Mouse (Mus musculus) ovary, postnatal 36 days (tissue): ENCODE measurements around the gene Srsf4.

Experiments
- DNase-seq: peaks from one replicate; pipeline ENCODE4 v3.0.0; 2022; ENCODE audit warnings: low spot score, mixed read lengths

Srsf4 gene

DNA sequence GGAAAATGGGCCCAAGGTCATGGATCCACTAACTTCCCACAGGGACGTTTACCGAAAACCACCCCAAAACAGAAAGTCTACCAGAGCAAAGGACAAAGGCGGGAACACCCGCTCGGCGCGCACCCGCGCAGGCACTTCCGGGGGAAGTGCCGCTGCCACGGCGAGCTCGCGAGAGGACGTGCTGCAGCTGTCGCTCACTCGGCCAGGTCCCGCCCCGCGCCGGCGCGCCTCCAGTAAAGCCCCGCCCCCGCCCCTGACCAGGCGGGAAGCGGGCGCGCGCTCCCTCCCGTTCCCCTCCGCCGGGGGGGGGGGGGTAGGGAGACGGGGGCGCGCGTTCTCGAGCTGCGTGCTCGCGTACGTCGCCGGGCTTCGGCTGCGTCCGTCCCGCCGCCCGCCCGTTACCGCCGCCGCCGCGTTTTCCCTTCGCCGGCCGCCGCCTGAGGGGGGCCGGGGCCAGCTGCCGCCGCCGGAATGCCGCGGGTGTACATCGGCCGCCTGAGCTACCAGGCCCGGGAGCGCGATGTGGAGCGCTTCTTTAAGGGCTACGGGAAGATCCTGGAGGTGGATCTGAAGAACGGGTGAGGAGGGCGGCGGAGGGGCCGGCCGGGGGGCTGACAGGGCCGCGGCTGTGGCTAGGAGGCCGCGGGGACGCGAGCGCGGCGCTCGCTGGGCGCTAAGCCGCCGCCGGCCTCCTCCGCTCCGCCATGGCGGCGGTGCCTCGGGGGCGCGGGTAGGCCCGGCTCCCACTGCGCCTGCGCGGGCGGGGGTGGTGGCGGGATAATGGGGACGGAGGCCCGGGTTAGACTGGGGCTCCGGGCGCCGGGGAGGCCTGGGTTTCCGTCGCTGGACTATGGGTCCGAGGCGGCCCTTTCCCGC lies at the start of gene Srsf4:
Gene Srsf4 (plus strand): TSS at position 325 of the 876 bp plus-strand sequence.
- peak; percentile 95 for DNase-seq

DNA sequence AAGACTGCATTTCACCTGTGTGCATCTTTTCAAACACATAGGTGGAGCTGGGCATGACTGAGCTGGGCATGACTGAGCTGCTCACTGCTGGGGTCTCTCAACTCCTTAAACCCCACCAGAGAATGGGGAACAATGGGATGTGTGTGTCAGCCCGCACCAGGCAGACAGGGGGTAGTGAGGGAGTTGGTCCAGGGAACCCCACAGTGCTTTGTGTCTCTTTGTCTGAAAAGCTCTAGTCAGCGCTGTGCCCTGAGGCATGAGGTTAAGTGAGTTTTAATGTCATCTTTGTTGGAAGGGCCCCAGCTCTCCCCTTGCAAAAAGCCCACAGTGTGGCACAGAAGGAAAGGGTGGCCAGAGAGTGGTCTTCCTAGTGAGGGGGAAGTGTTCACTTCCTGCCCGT lies 48.5 kb upstream of the Srsf4 start:
- DNase-seq: no peak

DNA sequence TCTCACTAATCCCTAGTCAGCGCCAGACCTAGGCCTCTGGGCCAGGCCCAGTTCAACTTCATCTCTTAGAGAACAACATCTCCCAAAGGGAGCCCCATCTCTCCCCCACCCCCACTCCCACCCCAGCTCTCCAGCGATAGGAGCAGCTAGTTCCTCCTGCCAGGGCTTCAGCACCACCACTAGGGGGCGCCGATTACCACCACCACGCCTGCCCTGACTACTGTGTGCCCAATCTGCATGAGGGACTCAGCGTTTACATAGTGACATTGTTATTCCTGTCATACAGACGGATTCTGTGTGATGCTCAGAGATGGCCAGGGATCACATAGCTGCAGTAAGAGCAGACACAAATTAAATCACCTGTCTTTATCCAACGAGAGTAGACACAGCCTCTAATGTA lies 47.6 kb upstream of the Srsf4 start:
- DNase-seq: peak; percentile 33

DNA sequence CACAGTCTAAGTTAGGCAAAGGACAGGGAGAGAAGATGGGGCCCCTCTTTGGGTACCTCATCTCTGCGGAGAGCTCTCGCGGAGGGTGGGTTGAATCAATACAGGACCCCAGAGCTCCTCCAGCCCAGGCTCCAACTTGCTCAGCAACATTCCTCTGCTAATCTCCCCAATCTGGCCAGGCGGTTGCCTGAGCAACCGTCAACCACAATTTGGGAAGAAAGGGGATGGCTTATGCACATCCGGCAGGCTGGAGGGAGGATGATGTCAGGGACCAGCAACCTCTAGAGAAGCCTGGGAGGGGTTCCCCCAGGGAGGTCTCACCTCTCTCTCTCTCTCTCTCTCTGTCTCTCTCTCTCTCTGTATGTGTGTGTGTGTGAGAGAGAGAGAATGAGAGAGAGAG lies 46.5 kb upstream of the Srsf4 start:
- DNase-seq: no peak

- DNase-seq: no peak
Measured at GRCm38 (mm10) chr4:131829123-131829522, 44.3 kb upstream of the Srsf4 start.

GRCm38 (mm10) chr4:131831546-131832045 lies 41.8 kb upstream of the Srsf4 start:
- DNase-seq: no peak

GRCm38 (mm10) chr4:131832759-131833407 lies 40.5 kb upstream of the Srsf4 start:
- DNase-seq: no peak

DNA sequence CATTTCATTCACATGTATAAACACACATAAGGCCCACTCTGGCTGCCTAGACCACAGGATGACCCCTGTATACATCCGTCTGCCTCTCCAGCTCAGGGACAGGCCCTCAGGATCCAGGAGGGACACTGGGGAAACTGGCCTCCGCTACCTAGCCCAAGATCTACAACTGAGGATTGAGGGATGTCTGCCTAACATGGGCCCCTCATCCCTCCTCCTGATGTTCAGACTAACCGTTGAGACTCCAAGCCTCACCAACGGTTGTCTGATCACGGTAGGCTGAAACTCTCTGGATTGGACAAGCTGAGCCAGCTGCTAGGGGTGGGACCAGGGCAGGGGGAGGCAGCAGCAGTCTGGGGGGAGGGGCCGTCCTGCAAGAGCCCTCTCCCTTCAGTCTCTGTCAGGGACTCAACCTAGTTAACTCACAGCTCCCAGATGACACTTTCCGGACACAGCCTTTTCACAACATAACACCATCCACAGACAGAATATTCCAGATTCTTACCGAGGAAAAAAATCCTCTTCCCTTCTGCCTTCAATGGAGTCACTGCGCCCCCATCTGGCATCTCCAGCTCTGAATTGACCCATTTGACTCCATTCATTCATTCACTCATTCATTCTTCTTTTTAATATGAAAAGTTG lies 39.3 kb upstream of the Srsf4 start:
- no peak for DNase-seq

- peak; percentile 50 for DNase-seq
Measured at GRCm38 (mm10) chr4:131836351-131836881, 37.0 kb upstream of the Srsf4 start.

DNA sequence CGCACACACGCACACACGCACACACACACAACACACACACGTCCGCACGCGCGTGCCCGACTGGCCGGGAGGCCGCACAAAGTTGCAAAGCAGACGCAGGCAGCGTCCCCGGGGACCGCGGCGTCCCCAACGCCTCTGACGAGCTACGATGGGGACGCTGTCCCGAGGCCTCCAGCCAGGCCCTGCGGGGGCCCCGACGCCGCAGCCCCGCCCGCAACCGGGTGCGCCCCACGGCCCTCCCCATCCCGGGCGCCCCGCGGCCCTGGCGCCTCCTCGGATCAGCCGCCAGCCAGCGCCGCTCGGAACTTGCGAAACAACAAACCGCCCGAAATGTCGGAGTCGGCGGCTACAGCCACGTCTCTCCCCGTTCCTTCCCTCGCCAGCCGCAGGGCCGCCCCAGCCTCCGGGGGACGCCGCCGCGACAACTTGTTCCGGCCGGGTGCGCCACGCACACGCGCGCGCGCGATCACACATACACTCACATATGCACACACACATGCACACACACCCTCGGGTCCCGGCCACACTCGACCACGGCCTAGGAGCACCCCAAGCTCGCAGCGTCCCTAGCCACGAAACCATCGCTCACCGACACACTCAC lies 36.4 kb upstream of the Srsf4 start:
- DNase-seq: peak; percentile 54

DNA sequence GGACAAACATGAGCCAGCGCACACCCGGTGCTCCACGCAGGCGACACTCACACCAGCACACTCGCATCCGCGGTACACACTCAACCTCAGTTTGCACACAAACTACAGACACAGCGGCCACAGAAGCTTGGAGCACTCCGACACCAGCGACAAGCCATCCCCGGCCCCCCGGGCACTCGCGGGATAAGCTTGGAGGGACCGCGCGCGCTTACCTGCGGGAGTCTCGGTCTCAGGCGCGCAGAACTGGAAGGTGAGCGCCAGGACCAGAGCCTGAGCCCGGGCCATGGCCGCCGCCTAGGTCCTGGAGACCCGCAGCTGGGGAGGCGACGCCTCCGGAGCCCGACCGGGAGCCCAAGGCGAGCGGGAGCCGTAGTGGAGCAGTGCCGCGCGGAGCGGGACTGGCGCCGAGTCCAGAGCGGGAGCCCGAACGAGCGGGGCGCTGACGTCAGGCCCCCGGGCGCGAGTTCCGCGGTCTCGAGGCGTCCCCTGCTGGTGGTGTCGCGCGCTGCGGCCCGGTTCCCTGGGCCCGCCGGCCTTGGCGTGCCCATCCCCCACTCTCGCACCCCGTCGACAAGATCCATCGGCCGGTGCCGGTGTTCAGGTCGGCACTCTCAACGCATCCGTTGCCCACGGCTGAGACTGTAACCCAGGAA lies 35.4 kb upstream of the Srsf4 start, which contains the start of gene Ptpru:
Gene Ptpru (minus strand): TSS at position 417 of the 653 bp plus-strand sequence.
- DNase-seq: peak; percentile 91

DNA sequence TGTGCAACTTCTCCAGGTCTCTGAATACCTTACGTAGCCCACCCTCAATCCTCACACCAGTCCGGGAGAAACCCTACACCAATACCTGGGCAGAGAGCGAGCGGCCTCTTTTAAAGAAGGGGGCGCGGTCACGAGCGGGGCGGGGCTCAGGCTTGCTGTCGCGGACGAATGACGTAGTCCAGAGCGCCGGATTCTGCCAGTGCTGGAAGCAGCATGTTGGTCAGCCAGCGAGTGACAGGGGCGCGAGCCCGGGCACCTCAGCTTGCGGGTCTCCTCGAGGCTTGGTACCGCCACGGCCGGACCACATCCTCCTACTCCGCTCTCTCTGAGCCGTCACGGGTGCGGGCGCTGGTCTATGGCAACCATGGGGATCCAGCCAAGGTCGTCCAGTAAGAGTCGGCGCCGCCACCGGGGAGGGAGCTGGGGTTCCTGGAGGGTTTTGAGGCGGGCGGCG lies 30.1 kb upstream of the Srsf4 start, which contains the start of gene Mecr:
Gene Mecr (plus strand): TSS at position 181 of the 454 bp plus-strand sequence.
- DNase-seq: peak; percentile 91

DNA sequence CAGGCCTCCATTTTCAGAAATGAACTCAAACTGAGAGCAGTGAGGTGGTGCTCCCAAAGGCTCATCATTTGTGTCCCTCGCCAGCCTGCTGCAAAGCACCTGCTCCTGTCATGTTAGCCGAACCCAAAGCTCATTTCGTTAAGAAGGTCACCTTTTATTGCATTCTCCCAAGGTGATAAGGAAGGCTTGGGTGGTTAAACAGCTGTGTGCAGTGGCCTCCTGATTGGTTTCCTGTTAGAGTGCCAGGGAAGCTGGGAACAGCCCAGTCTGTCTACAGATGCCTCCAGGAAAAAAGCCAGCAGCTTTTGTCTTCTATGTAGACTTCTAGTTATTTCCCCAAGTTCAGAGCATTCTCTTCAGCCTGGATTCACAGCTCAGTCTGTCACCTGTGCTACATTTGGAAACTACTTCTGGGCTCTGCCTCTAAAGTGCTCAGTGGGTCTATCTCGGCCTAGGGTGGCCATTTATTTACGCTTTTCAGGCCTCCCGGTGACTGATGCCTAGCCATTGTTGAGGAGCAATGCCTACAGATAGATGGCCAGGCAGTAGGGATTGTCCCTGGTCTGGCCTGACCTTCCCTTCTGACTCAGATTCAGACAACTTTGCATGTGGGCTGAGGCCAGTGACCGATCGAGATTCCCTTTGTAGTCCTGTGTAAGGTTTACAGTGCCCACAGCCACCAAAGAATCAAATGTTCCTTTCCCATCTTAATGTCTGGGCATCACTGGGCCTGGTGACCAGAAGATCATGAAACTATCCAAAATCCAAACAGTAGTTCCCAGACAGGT lies 27.2 kb upstream of the Srsf4 start:
- no peak for DNase-seq

DNA sequence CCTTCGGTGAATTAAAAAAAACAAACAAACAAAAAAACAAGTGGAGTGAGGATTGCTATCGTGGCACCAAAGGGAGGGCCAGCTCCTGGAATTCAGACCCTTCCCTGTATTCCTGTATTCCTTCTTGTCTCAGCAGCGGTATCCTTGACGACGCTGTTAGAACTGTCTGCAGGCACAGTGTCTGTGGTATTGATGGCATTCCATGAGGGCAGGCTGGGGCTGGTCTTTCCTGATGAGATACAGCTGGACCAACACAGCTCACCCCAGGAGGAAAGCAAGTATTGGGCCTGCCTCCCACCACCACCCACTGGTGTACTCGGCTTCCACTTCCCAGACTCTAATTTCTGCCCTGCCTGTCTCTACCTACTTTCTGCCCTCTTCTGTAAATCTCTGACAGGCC lies 25.3 kb upstream of the Srsf4 start:
- DNase-seq: no peak

DNA sequence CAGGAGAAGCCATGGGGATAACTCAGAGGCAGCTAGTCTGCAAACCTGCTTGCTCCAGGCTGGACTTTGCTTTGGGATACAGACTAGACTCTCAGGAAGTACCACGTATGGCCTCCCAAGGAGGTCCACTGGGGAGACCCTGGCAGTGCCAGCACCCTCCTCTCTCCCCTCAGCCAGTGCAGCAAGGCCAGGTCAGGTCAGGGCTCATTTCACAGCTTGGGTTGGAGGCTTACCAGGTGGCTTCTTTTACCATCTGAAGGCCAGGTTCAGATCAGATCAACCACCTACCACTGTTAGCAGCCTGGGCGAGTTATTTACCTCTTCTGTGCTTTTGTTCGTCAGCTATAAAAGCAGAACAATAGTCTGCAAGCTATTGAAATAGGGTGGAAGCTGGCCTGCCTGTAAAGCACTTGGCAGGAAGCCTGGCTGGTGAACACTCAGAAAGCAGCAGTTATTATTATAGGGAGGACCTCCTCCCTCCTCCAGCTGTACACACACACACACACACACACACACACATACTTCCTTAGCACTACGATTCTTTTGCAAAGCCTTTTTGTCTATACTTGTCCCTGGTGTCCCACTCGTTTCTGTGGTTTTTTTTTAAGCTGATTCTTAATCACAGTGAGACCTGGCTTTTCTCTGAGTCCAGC lies 23.3 kb upstream of the Srsf4 start:
- DNase-seq: peak; percentile 36

- no peak for DNase-seq
Measured at GRCm38 (mm10) chr4:131854950-131855349, 18.5 kb upstream of the Srsf4 start.

- DNase-seq: peak; percentile 72
Measured at GRCm38 (mm10) chr4:131860492-131861340, 12.7 kb upstream of the Srsf4 start.

DNA sequence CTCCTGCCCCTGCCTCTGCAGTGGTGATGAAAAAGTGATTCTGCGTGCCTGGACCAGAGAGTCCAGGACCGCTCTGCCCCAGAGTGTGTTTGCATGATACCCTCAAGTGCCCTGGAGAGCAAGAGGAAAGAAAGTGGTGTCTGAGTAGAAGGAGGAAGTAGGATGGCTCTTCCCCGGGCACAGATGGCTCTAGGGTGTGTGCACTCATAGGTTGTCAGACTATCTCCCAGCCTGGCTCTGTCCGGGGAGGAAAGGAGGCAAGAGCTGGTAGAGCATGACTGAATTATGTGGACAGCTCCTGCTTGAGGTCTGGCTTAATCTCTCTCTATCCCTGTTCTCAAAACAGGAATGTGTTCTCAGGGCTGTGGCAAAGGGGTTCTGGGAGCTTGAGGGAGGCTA lies 12.1 kb upstream of the Srsf4 start:
- DNase-seq: no peak
